ENCODE assay signal across 8 mouse cellular contexts in the genomic region with DNA sequence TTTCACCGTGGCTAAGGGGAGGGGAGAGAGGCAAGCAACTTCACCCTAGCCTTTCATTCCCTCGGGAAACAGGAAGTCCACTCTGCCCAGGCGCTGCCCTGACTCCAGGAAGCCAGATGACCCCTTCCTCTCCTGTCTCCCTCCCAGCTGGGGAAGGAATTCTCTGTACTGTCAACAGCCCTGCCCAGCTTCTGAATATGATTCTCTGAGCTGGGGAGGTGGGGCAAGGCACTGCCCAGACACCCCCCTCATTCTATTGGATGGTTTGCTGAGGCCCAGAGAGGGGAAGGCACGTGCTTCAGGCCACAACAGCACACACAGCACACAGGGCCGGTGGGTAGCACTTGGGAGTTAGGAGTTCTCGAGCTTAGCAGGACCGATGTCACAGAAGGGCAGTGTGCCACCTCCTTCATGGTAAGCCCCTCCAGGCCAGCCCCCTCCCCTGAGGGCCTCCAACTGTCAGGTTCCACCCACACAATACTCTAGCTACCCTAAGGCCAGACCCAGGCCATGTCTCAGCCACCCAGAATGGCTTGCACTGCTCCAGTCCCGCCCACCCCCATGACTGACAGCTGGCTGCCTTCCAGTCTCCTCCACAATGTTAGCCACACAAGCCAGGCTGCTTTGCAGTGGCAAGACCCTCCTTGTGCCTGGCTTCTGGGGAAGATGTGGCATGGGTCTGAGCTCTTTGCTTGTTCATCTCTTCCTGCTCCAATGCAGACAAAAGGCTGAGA. TPM values are rescaled to one million over a fixed set of nuclear protein-coding genes. Genes with fewer than 3 reads are reported as not detected.
DNase-seq lines count a peak whose midpoint lies in the region; ATAC-seq lines count a peak whose summit lies in the region.

No protein-coding gene starts in this region.

- H3K27ac ChIP-seq in kidney, embryonic 14.5 days (ENCODE audit: low read depth, low read length): no peak overlapping the region; the same call in 1 of the 2 replicates

- H3K4me2 ChIP-seq in kidney, embryonic 14.5 days (replicated peaks; ENCODE audit: low read depth, low read length): no peak overlapping the region

- H3K27me3 ChIP-seq in kidney, embryonic 14.5 days (ENCODE audit: control insufficient read depth, insufficient read depth, low read length): no peaks in the 10 kb centered on the region

- H3K9ac ChIP-seq in kidney, embryonic 14.5 days (ENCODE audit: low read depth, low read length): no peak overlapping the region

- peak; percentile 71 for DNase-seq in right cerebral cortex, postnatal 4 days
- DNase-seq in right cerebral cortex, adult 2 months (ENCODE audit: low spot score in 2 of 2): no peak
- peak; percentile 31 for DNase-seq in heart, adult 8-10 months (ENCODE audit: low spot score)
- peak; percentile 85 for DNase-seq in lung, postnatal 10 days
- DNase-seq in layer of hippocampus, adult 11-12 months (ENCODE audit: low spot score): no peak
- no peak for DNase-seq in right cerebral cortex, postnatal 36 days (ENCODE audit: low spot score in 2 of 2)

- H3K4me3 ChIP-seq in kidney, embryonic 14.5 days (ENCODE audit: low read length): no peak overlapping the region

- H3K4me1 ChIP-seq in kidney, embryonic 14.5 days (ENCODE audit: control insufficient read depth, insufficient read depth, low read length): peaks cover 42% of the 10 kb centered on the region

- no peaks in the 10 kb centered on the region for H3K9me3 ChIP-seq in kidney, embryonic 14.5 days (ENCODE audit: control insufficient read depth, low read length)

- 33% methylated on average over 8 of the region's 8 CpGs for WGBS in kidney, embryonic 14.5 days

- no peaks in the 10 kb centered on the region for H3K36me3 ChIP-seq in kidney, embryonic 14.5 days (ENCODE audit: control insufficient read depth, insufficient read depth, low read length)

- ATAC-seq in kidney, embryonic 14.5 days (ENCODE audit: low FRiP score, low TSS enrichment): peak; percentile 70
- ATAC-seq in inflammation-experienced regulatory T-cells, adult 6 months: no peak

RNA-seq across cellular contexts. Expression of a gene that starts 48.9 kb away (rescaled TPM):
- 10 to 100 TPM; 24.2 to 48.6 (median 39.2) TPM for total RNA-seq in heart, adult 8-10 months (2022)
- polyA plus RNA-seq in kidney, embryonic 14.5 days (2014; fragmentation: Nextera tagmentation; extraction: Ambion mirVana): 9.6 and 15.8 TPM in 2 replicates
- polyA plus RNA-seq in inflammation-experienced regulatory T-cells, adult 6 months (2017; shearing (Covaris generic)): under 1 TPM; 0.36 to 0.78 (median 0.75) TPM

Comparison
In these comparisons a context has a peak if more than half of its experiments do, and no peak if none do; other contexts are left out.
1. DNase-seq: peak in right cerebral cortex, postnatal 4 days (single experiment), heart, adult 8-10 months (single experiment) and lung, postnatal 10 days (single experiment); none in right cerebral cortex, adult 2 months (0 of 2), layer of hippocampus, adult 11-12 months (single experiment) and right cerebral cortex, postnatal 36 days (0 of 2).